Mouse (Mus musculus): ENCODE measurements at regions not wholly inside any gene's neighbourhood (a gene's known extent, or its start where the extent isn't known, plus 50 kb on each side); places are given as distances from the start of the nearest gene placed in this dataset.

GRCm38 (mm10) chr8:34385806-34386439 lies 274.4 kb upstream of the Gm10131 start:
- H3K27ac ChIP-seq (ENCODE audit: low read length): no peak overlapping the region
- no peaks in the 10 kb centered on the region for H3K36me3 ChIP-seq (ENCODE audit: control insufficient read depth, insufficient read depth, low read length)
- H3K4me2 ChIP-seq (ENCODE audit: low read depth, low read length): no peak overlapping the region
- H3K4me3 ChIP-seq (ENCODE audit: low read length): no peak overlapping the region
- H3K9ac ChIP-seq (ENCODE audit: low read length): no peak overlapping the region
- H3K4me1 ChIP-seq (replicated peaks; ENCODE audit: control insufficient read depth, insufficient read depth, low read length): no peaks in the 10 kb centered on the region
- no peaks in the 10 kb centered on the region for H3K27me3 ChIP-seq (ENCODE audit: control insufficient read depth, insufficient read depth, low read depth, low read length)
- WGBS: 71% methylated on average over 10 of the region's 10 CpGs
- ATAC-seq (ENCODE audit: low read depth): no peak
- H3K9me3 ChIP-seq (ENCODE audit: control insufficient read depth, low read length): no peaks in the 10 kb centered on the region

DNA sequence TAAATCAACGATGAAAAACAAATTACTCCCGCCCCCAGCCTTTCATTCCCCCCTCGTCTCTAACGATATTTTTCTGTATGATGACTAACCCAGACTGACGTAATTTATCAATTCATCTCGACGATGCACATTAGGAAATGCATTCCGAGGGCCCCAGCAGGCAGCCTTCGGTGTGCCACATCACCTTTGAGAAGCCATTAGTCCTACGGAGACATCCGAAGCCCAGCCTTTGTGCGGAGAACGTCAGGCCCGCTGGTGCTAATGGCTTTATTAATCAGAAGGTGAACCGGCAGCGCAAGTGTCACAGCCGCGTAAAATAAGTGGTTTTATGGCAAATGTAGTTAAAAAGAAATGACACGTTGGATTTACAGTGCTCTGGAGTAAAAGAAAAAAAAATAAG lies 269.1 kb upstream of the Gm10131 start:
- Histone ChIP-seq H3K4me2 (ENCODE audit: low read depth, low read length) (no peak overlapping the region), H3K4me1 (replicated peaks; ENCODE audit: control insufficient read depth, insufficient read depth, low read length) (no peaks in the 10 kb centered on the region), H3K27me3 (ENCODE audit: control insufficient read depth, insufficient read depth, low read depth, low read length) (no peaks in the 10 kb centered on the region), H3K27ac (ENCODE audit: low read length) (no peak overlapping the region), H3K4me3 (ENCODE audit: low read length) (no peak overlapping the region), H3K9ac (ENCODE audit: low read length) (no peak overlapping the region), H3K9me3 (ENCODE audit: control insufficient read depth, low read length) (no peaks in the 10 kb centered on the region), H3K36me3 (ENCODE audit: control insufficient read depth, insufficient read depth, low read length) (no peaks in the 10 kb centered on the region)
- 67% methylated on average over 19 of the region's 19 CpGs for WGBS
- ATAC-seq (ENCODE audit: low read depth): no peak

DNA sequence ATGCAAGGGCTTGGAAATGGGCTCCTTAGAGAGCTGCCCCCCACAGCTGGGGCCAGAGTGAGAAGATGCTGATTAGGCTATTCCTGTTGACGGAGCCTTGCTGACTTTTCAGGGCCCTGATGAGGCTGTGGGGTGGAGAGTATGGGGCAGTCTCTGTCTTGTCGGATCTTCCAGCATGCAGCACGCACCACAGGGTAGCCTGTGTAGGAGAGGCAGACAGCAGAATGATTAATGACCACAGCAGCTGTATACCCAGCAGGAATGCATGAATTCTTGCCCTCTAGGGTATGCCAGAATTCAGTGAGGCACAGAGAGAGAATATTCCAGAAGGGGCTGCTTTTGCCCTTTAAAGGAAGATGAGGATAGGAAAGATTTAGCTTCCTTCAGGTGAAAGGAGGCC lies 265.6 kb upstream of the Gm10131 start:
- H3K4me1 ChIP-seq (replicated peaks; ENCODE audit: control insufficient read depth, insufficient read depth, low read length): no peaks in the 10 kb centered on the region
- no peak for ATAC-seq (ENCODE audit: low read depth)
- H3K27ac ChIP-seq (ENCODE audit: low read length): no peak overlapping the region
- H3K4me2 ChIP-seq (ENCODE audit: low read depth, low read length): no peak overlapping the region
- H3K27me3 ChIP-seq (ENCODE audit: control insufficient read depth, insufficient read depth, low read depth, low read length): no peaks in the 10 kb centered on the region
- no peaks in the 10 kb centered on the region for H3K9me3 ChIP-seq (ENCODE audit: control insufficient read depth, low read length)
- H3K4me3 ChIP-seq (ENCODE audit: low read length): no peak overlapping the region
- no peak overlapping the region for H3K9ac ChIP-seq (ENCODE audit: low read length)
- 19% methylated on average over 3 of the region's 3 CpGs for WGBS
- no peaks in the 10 kb centered on the region for H3K36me3 ChIP-seq (ENCODE audit: control insufficient read depth, insufficient read depth, low read length)

- Histone ChIP-seq H3K36me3 (ENCODE audit: control insufficient read depth, insufficient read depth, low read length) (no peaks in the 10 kb centered on the region), H3K4me1 (replicated peaks; ENCODE audit: control insufficient read depth, insufficient read depth, low read length) (no peaks in the 10 kb centered on the region)
- 88% methylated on average over 9 of the region's 9 CpGs for WGBS
These were observed 262.7 kb upstream of the Gm10131 start for GRCm38 (mm10) chr8:34374242-34374641.

DNA sequence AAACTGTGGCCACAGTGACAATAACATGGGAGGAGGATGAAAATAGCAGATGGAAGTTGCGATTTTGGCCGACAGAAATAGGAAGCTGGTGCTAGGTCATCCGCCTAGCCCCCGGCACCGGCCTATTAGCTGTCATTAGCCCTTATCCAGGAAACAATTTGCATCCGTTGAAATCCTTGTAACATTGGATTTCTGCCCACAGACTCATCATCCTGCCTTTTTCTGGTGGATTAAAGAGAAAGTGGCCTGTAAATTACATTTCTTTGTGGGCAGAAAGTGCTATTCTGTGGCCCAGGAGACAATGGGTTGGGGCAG lies 261.1 kb upstream of the Gm10131 start:
- Histone ChIP-seq H3K27me3 (ENCODE audit: control insufficient read depth, insufficient read depth, low read depth, low read length) (no peaks in the 10 kb centered on the region), H3K4me1 (replicated peaks; ENCODE audit: control insufficient read depth, insufficient read depth, low read length) (no peaks in the 10 kb centered on the region), H3K9me3 (ENCODE audit: control insufficient read depth, low read length) (no peaks in the 10 kb centered on the region), H3K4me2 (ENCODE audit: low read depth, low read length) (no peak overlapping the region), H3K27ac (ENCODE audit: low read length) (no peak overlapping the region), H3K9ac (ENCODE audit: low read length) (no peak overlapping the region), H3K4me3 (ENCODE audit: low read length) (no peak overlapping the region), H3K36me3 (ENCODE audit: control insufficient read depth, insufficient read depth, low read length) (no peaks in the 10 kb centered on the region)
- ATAC-seq (ENCODE audit: low read depth): no peak
- WGBS: 48% methylated on average over 6 of the region's 6 CpGs

More at GRCm38 (mm10) chr8:34374242-34374641, 262.7 kb upstream of the Gm10131 start:
- Histone ChIP-seq H3K4me3 (ENCODE audit: low read length) (no peak overlapping the region), H3K27me3 (ENCODE audit: control insufficient read depth, insufficient read depth, low read depth, low read length) (no peaks in the 10 kb centered on the region), H3K9me3 (ENCODE audit: control insufficient read depth, low read length) (no peaks in the 10 kb centered on the region), H3K4me2 (ENCODE audit: low read depth, low read length) (no peak overlapping the region), H3K9ac (ENCODE audit: low read length) (no peak overlapping the region), H3K27ac (ENCODE audit: low read length) (no peak overlapping the region)
- ATAC-seq (ENCODE audit: low read depth): no peak

GRCm38 (mm10) chr8:34371973-34372665 lies 260.6 kb upstream of the Gm10131 start:
- H3K4me2 ChIP-seq (ENCODE audit: low read depth, low read length): no peak overlapping the region
- H3K36me3 ChIP-seq (ENCODE audit: control insufficient read depth, insufficient read depth, low read length): no peaks in the 10 kb centered on the region
- no peaks in the 10 kb centered on the region for H3K4me1 ChIP-seq (replicated peaks; ENCODE audit: control insufficient read depth, insufficient read depth, low read length)
- no peak overlapping the region for H3K4me3 ChIP-seq (ENCODE audit: low read length)
- H3K9ac ChIP-seq (ENCODE audit: low read length): no peak overlapping the region
- no peaks in the 10 kb centered on the region for H3K9me3 ChIP-seq (ENCODE audit: control insufficient read depth, low read length)
- no peaks in the 10 kb centered on the region for H3K27me3 ChIP-seq (ENCODE audit: control insufficient read depth, insufficient read depth, low read depth, low read length)
- no peak overlapping the region for H3K27ac ChIP-seq (ENCODE audit: low read length)
- WGBS: 85% methylated on average over 17 of the region's 17 CpGs
- no peak for ATAC-seq (ENCODE audit: low read depth)

DNA sequence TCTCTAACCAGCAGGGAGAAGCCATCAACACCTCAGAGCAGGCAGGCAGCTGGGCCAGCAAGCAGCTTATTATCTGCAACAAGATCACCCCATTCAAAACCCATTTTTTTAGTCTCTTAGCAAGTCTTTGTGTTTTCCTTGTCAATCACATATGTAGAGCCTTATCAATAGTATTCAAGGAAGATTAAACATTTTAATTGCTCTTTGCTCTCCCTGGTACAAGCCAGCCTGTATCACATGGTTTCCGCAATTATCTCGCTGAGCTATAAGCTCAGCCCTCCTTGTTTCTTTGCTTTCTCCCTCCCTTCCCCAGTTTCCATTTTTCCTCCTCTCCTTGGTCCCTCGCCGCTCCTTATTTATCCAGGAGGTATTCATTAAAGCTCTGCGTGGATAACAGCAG lies 259.9 kb upstream of the Gm10131 start:
- Histone ChIP-seq H3K27ac (ENCODE audit: low read length) (no peak overlapping the region), H3K4me2 (ENCODE audit: low read depth, low read length) (no peak overlapping the region), H3K9me3 (ENCODE audit: control insufficient read depth, low read length) (no peaks in the 10 kb centered on the region), H3K27me3 (ENCODE audit: control insufficient read depth, insufficient read depth, low read depth, low read length) (no peaks in the 10 kb centered on the region), H3K9ac (ENCODE audit: low read length) (no peak overlapping the region), H3K4me3 (ENCODE audit: low read length) (no peak overlapping the region), H3K36me3 (ENCODE audit: control insufficient read depth, insufficient read depth, low read length) (no peaks in the 10 kb centered on the region), H3K4me1 (replicated peaks; ENCODE audit: control insufficient read depth, insufficient read depth, low read length) (no peaks in the 10 kb centered on the region)
- no peak for ATAC-seq (ENCODE audit: low read depth)
- 52% methylated on average over 5 of the region's 5 CpGs for WGBS

DNA sequence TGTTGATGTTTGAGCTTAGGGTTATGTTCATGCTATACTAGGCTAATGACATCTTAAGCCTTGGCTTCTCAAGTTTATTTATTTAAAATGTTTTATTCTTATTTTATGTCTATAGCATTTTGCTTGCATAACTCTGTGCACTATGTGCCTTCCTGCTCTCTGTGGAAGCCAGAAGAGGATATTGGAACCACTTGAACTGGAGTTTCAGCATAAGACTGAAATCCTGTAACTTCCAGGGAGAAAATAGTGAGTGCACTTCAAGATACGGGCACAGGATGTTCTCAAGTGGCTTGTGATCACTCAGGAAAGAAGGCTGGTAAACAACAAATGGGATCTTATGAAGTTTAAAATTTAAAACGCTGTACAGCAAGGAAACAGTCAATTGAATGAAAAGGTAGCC lies 257.0 kb upstream of the Gm10131 start:
- no peak overlapping the region for H3K4me2 ChIP-seq (ENCODE audit: low read depth, low read length)
- H3K9me3 ChIP-seq (ENCODE audit: control insufficient read depth, low read length): no peaks in the 10 kb centered on the region
- 40% methylated on average over 2 of the region's 2 CpGs for WGBS
- H3K4me1 ChIP-seq (replicated peaks; ENCODE audit: control insufficient read depth, insufficient read depth, low read length): no peaks in the 10 kb centered on the region
- no peak overlapping the region for H3K4me3 ChIP-seq (ENCODE audit: low read length)
- no peak overlapping the region for H3K9ac ChIP-seq (ENCODE audit: low read length)
- ATAC-seq (ENCODE audit: low read depth): no peak
- no peaks in the 10 kb centered on the region for H3K36me3 ChIP-seq (ENCODE audit: control insufficient read depth, insufficient read depth, low read length)
- H3K27ac ChIP-seq (ENCODE audit: low read length): no peak overlapping the region
- no peaks in the 10 kb centered on the region for H3K27me3 ChIP-seq (ENCODE audit: control insufficient read depth, insufficient read depth, low read depth, low read length)

DNA sequence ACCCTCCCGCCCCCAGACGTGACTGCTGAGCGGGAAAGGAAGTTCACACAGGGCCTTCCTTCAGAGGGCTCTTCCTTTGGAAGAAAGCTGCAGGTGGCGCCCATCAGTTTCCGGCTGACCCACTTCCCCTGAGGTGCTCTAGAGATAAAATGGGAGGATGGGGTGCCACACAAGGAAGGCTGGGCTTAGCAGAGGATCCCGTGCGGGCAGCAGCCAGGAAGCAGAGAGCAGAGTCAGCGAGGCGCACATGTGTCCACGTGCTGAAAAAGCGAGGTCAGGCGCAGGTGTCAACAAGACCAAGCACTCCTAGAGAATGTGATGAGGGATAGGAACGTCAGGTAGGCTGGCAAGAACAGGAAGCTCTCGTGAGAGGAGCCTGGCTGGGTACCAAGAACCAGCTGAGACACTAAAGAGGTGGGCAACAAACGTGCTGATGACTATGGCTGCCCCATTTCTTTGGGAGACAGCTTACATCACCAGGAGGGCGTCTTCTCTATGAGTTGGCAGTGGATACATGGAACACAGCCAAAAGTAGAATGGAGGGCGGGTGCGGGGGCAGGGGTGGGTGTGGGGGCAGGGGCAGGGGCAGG lies 253.0 kb upstream of the Gm10131 start:
- H3K27ac ChIP-seq (ENCODE audit: low read length): no peak overlapping the region

More for the DNA sequence above, 253.0 kb upstream of the Gm10131 start:
- Histone ChIP-seq H3K4me3 (ENCODE audit: low read length) (no peak overlapping the region), H3K27me3 (ENCODE audit: control insufficient read depth, insufficient read depth, low read depth, low read length) (no peaks in the 10 kb centered on the region), H3K9me3 (ENCODE audit: control insufficient read depth, low read length) (no peaks in the 10 kb centered on the region), H3K9ac (ENCODE audit: low read length) (no peak overlapping the region), H3K4me1 (replicated peaks; ENCODE audit: control insufficient read depth, insufficient read depth, low read length) (0 out of 2 replicates have a peak, but pooled peaks cover 2% of the 10 kb centered on the region), H3K4me2 (ENCODE audit: low read depth, low read length) (no peak overlapping the region), H3K36me3 (ENCODE audit: control insufficient read depth, insufficient read depth, low read length) (no peaks in the 10 kb centered on the region)
- ATAC-seq (ENCODE audit: low read depth): no peak
- 69% methylated on average over 17 of the region's 18 CpGs for WGBS
